Mouse (Mus musculus) forebrain, embryonic 15.5 days (tissue): ENCODE results near the gene Klf2. TPM values are rescaled to one million over a fixed set of nuclear protein-coding genes. Genes with fewer than 3 reads are reported as not detected.

Experiments used
- ATAC-seq: fragments of 200-750 bp; cut with Nextera tagmentation; replicated peaks from 2 replicates; pipeline ENCODE4 v1.8.0; 2017; ENCODE audit warnings: mild to moderate bottlenecking, moderate TSS enrichment, moderate library complexity
- H3K27ac ChIP-seq: fragments of 300-500 bp; sonication (generic); replicated peaks from 2 replicates; pipeline ENCODE4 v1.5.1; 2015; ENCODE audit warnings: mild to moderate bottlenecking, inconsistent platforms
- H3K27me3 ChIP-seq: fragments of 300-500 bp; sonication (generic); 2 replicates; pipeline ENCODE4 v1.6.1; 2015; ENCODE audit warnings: inconsistent platforms
- H3K36me3 ChIP-seq: fragments of 300-500 bp; sonication (generic); 2 replicates; pipeline ENCODE4 v1.6.1; 2015; ENCODE audit warnings: mild to moderate bottlenecking, inconsistent platforms
- H3K4me1 ChIP-seq: fragments of 300-500 bp; sonication (generic); 2 replicates; pipeline ENCODE4 v1.6.1; 2015; ENCODE audit warnings: inconsistent platforms
- H3K4me2 ChIP-seq: fragments of 300-500 bp; sonication (generic); replicated peaks from 2 replicates; pipeline ENCODE4 v1.6.1; 2015; ENCODE audit warnings: mild to moderate bottlenecking, inconsistent platforms
- H3K4me3 ChIP-seq: fragments of 300-500 bp; sonication (generic); 2 replicates; pipeline ENCODE4 v1.5.1; 2015; ENCODE audit warnings: mild to moderate bottlenecking, inconsistent platforms
- H3K9ac ChIP-seq: fragments of 300-500 bp; sonication (generic); replicated peaks from 2 replicates; pipeline ENCODE4 v1.6.1; 2015; ENCODE audit warnings: mild to moderate bottlenecking, inconsistent platforms
- H3K9me3 ChIP-seq: fragments of 300-500 bp; sonication (generic); 2 replicates; pipeline ENCODE4 v1.6.1; 2016; ENCODE audit warnings: inconsistent platforms
- WGBS: fragments of 180-500 bp; shearing (Covaris S2); methylation state at CpG from one replicate; pipeline ENCODE4 v1.1.7; 2015; ENCODE audit warnings: mixed read lengths; 5-methylcytosine and 5-hydroxymethylcytosine counted together
- polyA plus RNA-seq: library from polyadenylated mRNA; unstranded; fragments of >200 nt; fragmentation: Nextera tagmentation; extraction: Ambion mirVana; gene quantifications from 2 replicates; pipeline ENCODE4 v1.2.1, GENCODE M21; 2015

Gene Klf2
- polyA plus RNA-seq, 1 experiment from 2014 or later: 4.1 TPM

DNA sequence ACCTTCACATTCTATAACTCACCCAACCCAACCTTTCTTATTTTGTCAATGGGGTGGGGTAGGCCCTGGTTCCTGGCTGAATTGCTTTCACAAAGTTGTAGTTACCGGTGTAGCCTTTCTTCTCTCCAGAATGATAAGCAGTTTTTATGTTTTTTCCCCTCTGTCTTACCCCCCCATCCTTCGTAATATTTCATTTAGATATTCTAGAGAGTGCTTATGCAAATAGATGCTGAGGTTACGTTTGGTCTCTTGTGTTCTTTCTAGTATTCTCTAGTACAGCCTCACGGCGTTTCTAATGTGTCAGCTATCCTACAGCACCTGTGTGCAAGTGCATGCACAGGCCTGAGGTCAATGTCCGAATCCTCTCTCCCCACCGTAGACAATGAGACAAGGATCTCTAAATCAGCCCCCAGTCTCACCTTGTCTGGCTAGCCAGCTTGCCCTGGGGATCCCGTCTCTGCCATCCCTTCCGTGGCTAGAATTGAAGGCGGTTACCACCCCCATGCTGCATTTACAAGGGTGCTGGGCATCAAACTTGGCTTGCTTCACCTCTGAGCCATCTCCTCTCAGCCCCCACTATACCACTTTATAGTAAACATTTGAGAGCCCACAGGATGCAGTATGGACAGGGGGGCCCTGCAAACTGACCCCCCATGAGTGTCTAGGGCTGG lies 5.3 kb downstream of the Klf2 start:
- Histone ChIP-seq H3K9me3 (no peaks in the 10 kb centered on the region), H3K4me2 (no peak overlapping the region), H3K27ac (no peak overlapping the region), H3K4me3 (no peak overlapping the region), H3K9ac (no peak overlapping the region), H3K27me3 (peaks cover 39% of the 10 kb centered on the region), H3K4me1 (peaks cover 11% of the 10 kb centered on the region), H3K36me3 (no peaks in the 10 kb centered on the region)
- ATAC-seq: no peak
- 85% methylated on average over 10 of the region's 10 CpGs for WGBS

DNA sequence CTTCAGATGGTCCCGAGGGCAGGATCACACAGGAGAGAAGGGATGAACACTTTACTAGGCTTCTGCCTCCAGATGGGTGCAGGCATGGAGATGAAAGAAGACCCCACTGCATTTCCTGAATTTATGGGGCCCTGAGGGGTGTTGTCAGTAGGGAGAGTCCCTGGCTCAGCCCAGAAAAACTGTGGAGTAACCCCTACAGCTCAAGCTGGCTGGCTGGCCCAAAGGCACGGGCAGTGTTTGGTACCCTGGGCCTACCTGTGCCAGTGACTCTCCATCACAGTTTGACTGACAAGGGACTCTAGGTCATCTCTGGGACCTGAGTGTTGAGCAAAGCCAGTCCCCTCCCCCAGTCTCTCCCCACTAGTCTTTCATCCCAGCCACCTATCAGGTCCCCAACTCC lies 5.9 kb downstream of the Klf2 start:
- no peak for ATAC-seq

DNA sequence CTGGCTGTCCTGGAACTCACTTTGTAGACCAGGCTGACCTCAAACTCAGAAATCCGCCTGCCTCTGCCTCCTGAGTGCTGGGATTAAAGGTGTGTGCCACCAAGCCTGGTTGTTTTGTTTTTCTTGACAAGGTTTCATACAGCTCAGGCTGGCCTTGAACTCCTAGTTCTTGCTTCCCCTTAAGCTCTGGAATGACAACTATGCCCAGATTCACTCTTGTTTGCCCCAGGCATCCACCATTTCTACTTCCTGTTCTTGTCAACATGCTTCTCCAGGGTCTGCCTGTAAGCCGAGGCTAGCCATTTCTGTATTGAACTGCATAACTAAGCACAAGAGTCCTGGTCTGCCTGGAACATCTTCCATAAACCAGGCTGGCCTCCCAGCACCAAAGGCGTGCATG lies 10.3 kb downstream of the Klf2 start:
- H3K36me3 ChIP-seq: no peaks in the 10 kb centered on the region
- 95% methylated on average over 3 of the region's 3 CpGs for WGBS
- no peak overlapping the region for H3K4me3 ChIP-seq
- H3K9ac ChIP-seq: no peak overlapping the region
- H3K27me3 ChIP-seq: no peaks in the 10 kb centered on the region
- H3K4me1 ChIP-seq: no peaks in the 10 kb centered on the region
- H3K4me2 ChIP-seq: no peak overlapping the region
- no peak overlapping the region for H3K27ac ChIP-seq
- no peaks in the 10 kb centered on the region for H3K9me3 ChIP-seq
- no peak for ATAC-seq

More for the DNA sequence above, 5.9 kb downstream of the Klf2 start:
- Histone ChIP-seq H3K4me1 (peaks cover 6% of the 10 kb centered on the region), H3K4me3 (no peak overlapping the region), H3K4me2 (no peak overlapping the region), H3K9me3 (no peaks in the 10 kb centered on the region), H3K27ac (no peak overlapping the region), H3K9ac (no peak overlapping the region), H3K36me3 (no peaks in the 10 kb centered on the region), H3K27me3 (peaks cover 33% of the 10 kb centered on the region)
- 68% methylated on average over 2 of the region's 2 CpGs for WGBS

DNA sequence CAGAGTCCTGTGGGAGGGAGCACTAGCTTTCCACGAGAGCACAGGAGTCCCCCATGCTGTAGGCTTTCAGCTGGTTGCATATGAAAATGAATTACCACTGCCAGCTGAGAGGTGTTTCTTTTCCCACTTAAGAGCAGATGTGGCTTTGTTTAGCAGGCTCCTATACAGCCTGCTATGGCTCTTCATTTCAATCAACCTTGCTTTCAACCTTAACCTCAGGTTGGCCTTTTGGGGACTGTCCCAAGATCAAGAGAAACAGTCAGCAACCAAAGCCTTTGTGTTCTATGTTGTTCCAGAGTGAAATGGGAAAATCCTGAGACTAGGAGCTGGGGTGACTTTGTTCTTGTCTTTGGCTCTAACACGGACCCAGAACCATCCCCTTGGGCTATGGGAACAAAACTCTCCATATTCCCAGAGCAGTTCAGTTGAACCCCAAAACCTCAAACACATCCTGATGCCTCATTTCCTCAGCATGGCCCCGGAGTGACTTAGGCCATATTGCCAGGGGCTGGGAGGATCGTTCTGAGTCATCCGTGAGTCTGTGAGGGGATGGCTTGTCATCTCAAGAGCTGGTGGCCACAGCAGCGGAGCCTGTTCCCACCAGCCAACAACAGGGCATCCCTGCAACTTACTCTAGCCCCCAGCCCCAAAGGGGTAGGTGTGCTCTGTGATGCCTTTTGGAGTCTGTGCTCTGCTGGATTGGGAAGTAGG lies 12.1 kb downstream of the Klf2 start:
- no peak for ATAC-seq
- no peak overlapping the region for H3K9ac ChIP-seq
- no peak overlapping the region for H3K4me3 ChIP-seq
- no peaks in the 10 kb centered on the region for H3K9me3 ChIP-seq
- no peaks in the 10 kb centered on the region for H3K4me1 ChIP-seq
- H3K4me2 ChIP-seq: no peak overlapping the region
- WGBS: 81% methylated on average over 6 of the region's 6 CpGs
- H3K27ac ChIP-seq: no peak overlapping the region
- no peaks in the 10 kb centered on the region for H3K27me3 ChIP-seq
- peaks cover 11% of the 10 kb centered on the region; the same call in 1 of the 2 replicates for H3K36me3 ChIP-seq

DNA sequence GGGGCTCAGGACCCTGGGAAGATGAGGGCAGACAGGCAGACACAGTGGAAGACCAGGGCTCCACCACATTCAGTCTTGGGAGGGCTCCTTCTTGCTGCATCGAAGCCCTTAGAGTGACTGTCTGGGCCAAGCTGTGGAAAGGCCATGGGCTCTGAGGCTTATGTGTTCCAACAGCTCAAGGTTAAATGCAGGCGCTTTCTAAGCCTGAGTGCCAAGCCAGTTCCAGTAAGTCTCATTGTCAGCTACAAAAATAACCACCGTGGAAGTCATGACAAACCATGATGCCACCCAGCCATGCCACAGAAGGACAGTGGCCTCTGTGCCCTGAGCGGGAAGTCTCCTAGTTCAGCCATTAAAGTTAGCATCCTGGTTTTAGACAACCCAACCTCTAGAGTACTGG lies 12.8 kb downstream of the Klf2 start:
- 95% methylated on average over 4 of the region's 4 CpGs for WGBS
- Histone ChIP-seq H3K9ac (no peak overlapping the region), H3K4me1 (no peaks in the 10 kb centered on the region), H3K27ac (no peak overlapping the region), H3K36me3 (peaks cover 14% of the 10 kb centered on the region; the same call in 1 of the 2 replicates), H3K4me2 (no peak overlapping the region), H3K27me3 (no peaks in the 10 kb centered on the region), H3K9me3 (no peaks in the 10 kb centered on the region), H3K4me3 (no peak overlapping the region)
- ATAC-seq: no peak

DNA sequence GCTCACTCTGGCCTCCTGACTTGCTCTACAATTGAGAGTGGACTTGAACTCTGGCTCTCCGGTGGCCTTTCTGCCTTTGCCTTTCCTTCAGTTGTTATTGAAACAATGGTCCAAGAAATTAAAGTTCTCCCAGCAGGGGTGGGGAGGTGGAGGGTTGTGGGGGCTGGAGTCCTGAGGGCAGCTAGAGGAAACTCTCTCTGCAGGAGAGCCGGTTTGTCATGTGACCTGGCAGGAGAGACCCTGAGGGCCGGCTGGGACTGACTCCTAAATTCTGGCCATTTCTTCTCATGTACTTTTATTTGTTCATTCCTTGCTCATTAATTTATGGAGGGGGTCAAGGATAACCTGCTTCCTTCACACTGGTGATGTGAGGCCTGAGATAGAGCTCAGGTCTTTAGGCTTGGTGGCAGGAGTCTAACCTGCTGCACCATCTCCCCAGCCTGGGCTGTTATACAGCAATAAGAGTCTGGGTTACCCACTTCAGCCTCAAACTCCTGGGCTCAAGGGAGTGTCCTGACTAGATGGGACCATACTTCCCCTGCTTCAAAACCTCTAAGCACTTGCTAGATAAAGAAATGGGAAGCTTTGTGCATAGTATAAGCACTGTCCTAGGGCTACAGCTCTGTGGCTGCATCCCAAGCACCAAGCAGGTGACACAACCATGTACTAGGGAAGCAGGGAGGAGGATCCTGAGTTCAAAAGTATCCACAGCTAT lies 14.8 kb downstream of the Klf2 start:
- Histone ChIP-seq H3K9ac (no peak overlapping the region), H3K4me2 (no peak overlapping the region)
- 43% methylated on average over 3 of the region's 3 CpGs for WGBS

DNA sequence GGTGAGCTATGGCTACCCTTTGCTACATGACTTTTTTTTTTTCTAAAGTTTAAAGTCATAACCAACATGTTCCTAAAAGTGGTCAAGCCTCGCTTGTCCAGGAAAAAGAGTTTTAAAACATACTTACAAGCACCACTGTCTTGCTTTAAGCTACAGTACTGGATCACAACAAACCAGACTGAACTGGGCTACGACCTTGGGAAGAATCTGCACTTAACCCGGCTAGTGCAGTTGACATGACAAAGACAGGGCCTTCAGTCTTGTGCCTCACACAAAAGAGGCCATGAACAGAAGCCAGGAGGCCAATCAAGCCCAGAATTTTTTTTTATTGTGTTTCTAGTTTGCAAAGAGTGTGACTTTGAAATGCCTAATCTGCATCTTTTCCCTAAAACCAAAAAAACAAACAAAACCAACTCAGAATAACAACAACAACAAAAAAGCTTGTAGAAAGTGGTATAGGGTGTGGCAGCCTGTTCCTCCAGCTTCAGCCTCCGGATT lies 15.4 kb downstream of the Klf2 start:
- Histone ChIP-seq H3K27ac (no peak overlapping the region), H3K36me3 (peaks cover 35% of the 10 kb centered on the region), H3K4me1 (no peaks in the 10 kb centered on the region), H3K9me3 (no peaks in the 10 kb centered on the region), H3K4me3 (no peak overlapping the region), H3K27me3 (no peaks in the 10 kb centered on the region), H3K9ac (no peak overlapping the region), H3K4me2 (no peak overlapping the region)
- 69% methylated on average over 4 of the region's 4 CpGs for WGBS
- ATAC-seq: no peak

More for the DNA sequence above, 14.8 kb downstream of the Klf2 start:
- no peak overlapping the region for H3K27ac ChIP-seq
- peaks cover 29% of the 10 kb centered on the region for H3K36me3 ChIP-seq
- no peak overlapping the region for H3K4me3 ChIP-seq
- no peaks in the 10 kb centered on the region for H3K27me3 ChIP-seq
- H3K4me1 ChIP-seq: no peaks in the 10 kb centered on the region
- no peaks in the 10 kb centered on the region for H3K9me3 ChIP-seq
- no peak for ATAC-seq

DNA sequence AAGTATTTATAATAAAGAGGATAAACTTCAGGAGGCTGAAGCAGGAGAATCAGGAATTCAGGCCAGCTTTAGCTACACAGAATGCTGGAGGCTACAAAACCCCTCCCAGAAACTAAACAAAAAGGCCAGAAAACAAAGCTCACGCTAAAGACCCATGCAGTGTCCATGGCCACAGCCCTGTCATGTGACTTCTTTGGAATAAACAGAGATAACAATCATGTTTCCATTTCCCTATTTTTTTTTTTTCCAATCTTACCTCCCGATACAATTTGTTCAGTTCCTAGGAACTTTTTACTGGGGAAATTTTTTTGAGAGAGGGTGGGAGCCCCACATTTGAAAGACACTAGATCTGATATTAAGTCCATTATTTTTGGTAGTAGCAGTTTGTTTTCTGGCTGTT lies 17.4 kb downstream of the Klf2 start:
- WGBS: 78% methylated on average over 2 of the region's 2 CpGs
- H3K9me3 ChIP-seq: no peaks in the 10 kb centered on the region
- no peak overlapping the region for H3K4me3 ChIP-seq
- H3K36me3 ChIP-seq: peaks cover 55% of the 10 kb centered on the region
- no peak overlapping the region for H3K27ac ChIP-seq
- H3K27me3 ChIP-seq: no peaks in the 10 kb centered on the region
- H3K4me2 ChIP-seq: no peak overlapping the region
- no peak for ATAC-seq
- no peaks in the 10 kb centered on the region for H3K4me1 ChIP-seq
- H3K9ac ChIP-seq: no peak overlapping the region

DNA sequence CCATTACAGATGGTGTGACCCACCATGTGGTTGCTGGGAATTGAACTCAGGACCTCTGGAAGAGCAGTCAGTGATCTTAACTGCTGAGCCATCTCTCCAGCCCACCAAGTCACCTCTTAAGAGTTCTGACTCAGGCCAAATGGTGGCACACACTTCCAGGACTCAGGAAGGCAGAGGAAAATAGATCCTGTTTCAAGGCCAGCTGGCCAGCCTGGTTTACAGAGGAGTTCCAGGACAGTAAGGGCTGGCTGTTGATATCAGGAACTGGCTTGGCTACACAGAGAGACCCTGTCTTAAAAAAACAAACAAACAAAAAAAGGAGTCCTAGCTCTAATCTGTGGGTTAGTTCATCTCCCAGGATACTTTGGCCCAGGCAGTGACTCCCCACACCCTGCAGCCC lies 18.2 kb downstream of the Klf2 start:
- peaks cover 62% of the 10 kb centered on the region for H3K36me3 ChIP-seq
- no peak overlapping the region for H3K27ac ChIP-seq
- H3K4me2 ChIP-seq: no peak overlapping the region
- H3K9me3 ChIP-seq: no peaks in the 10 kb centered on the region
- no peaks in the 10 kb centered on the region for H3K4me1 ChIP-seq
- ATAC-seq: no peak
- no peak overlapping the region for H3K9ac ChIP-seq
- H3K27me3 ChIP-seq: no peaks in the 10 kb centered on the region
- H3K4me3 ChIP-seq: no peak overlapping the region

DNA sequence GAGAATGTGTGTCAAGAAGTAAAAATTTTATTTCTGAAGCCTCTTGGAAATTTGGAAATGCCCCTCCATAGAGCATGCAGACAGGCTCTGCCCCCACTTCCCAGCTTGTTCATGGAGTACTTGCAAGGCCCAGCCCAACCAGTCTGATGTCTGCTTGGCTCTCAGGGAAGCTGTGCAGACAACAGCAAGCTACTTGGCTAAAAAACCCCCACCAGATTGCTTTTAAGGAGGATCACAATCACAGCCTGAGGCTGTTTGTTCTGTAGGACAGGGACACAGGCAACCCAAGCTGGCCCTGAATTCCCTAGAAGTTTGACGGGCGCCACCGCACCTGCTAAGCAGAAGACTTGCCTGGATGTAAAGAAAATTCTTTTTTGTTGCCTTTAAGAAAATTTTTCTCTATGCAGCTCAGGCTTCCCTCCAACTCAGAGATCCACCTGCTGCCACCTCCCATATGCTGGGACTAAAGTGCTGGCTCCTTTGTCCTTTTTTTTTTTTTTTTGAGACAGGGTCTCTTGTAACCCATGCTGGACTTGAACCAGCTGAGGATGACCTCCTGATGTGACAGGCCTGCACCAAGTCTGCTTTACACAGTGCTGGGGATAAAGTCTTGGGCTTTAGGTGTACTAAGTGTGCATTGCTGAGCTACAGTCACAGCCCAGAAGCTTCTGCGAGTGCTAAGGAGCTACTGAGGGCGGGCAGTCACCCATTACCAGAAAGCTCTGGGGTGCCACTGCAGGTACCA lies 23.9 kb downstream of the Klf2 start:
- Histone ChIP-seq H3K27ac (peak overlapping the region; percentile 38; the same call in 1 of the 2 replicates), H3K36me3 (peaks cover 82% of the 10 kb centered on the region), H3K9me3 (no peaks in the 10 kb centered on the region), H3K4me3 (no peak overlapping the region), H3K4me1 (no peaks in the 10 kb centered on the region), H3K27me3 (no peaks in the 10 kb centered on the region), H3K4me2 (no peak overlapping the region), H3K9ac (no peak overlapping the region)
- WGBS: 87% methylated on average over 5 of the region's 5 CpGs
- no peak; the same call in 1 of the 2 replicates for ATAC-seq

DNA sequence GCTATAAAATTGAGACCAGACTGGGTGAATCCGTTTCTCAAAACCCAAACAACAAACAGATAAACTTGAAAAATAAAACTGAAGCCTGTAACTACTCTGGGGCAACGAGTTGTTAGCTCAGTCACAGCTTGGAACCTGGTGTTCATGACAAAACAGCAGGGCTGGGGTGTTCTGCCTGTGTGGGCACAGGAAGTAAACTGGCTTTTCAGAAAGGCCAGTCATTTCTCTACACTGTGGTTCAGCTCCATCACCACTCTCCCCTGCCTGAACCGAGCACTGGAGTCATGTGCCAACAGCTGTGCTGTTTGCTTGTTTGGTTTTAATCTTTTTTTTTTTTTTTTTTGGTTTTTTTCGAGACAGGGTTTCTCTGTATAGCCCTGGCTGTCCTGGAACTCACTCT lies 24.9 kb downstream of the Klf2 start:
- Histone ChIP-seq H3K36me3 (peaks cover 75% of the 10 kb centered on the region), H3K27me3 (no peaks in the 10 kb centered on the region), H3K4me3 (no peak overlapping the region), H3K4me1 (no peaks in the 10 kb centered on the region), H3K9me3 (no peaks in the 10 kb centered on the region), H3K4me2 (no peak overlapping the region), H3K27ac (no peak overlapping the region), H3K9ac (no peak overlapping the region)
- WGBS: 85% methylated on average over 4 of the region's 4 CpGs
- no peak for ATAC-seq

DNA sequence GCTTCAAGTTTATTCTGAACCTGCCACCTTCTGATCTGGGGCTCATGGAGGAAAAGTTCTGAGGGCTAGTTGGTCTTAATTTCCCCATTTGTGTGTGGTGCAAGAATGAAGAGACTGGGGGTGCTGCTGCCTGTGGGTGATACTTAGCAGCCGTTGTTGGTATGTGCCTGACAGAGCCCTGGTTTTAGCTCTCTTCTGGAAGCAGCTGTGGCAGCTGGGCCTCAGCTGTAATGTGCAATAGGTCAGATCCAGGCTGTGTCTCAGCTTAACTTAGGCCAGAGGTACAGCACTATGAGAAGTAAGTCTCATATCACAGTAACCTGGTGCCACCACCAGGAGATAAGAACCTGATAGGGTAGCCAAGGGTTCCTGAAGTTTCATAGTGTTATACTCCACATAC lies 28.7 kb downstream of the Klf2 start:
- H3K4me1 ChIP-seq: no peaks in the 10 kb centered on the region
- H3K4me3 ChIP-seq: no peak overlapping the region
- no peaks in the 10 kb centered on the region for H3K9me3 ChIP-seq
- peaks cover 40% of the 10 kb centered on the region for H3K36me3 ChIP-seq
- WGBS: 97% methylated on average over 1 of the region's 1 CpGs
- H3K4me2 ChIP-seq: no peak overlapping the region
- no peak for ATAC-seq
- H3K9ac ChIP-seq: no peak overlapping the region
- H3K27ac ChIP-seq: no peak overlapping the region
- no peaks in the 10 kb centered on the region for H3K27me3 ChIP-seq
